Mouse (Mus musculus) brain, embryonic 14.5 days (tissue): ENCODE results near the gene Ptpn14.

Experiments
- CTCF ChIP-seq: fragments of 200-500 bp; IDR thresholded peaks from 2 replicates; pipeline ENCODE4 v1.5.1; 2012; ENCODE audit warnings: inconsistent platforms, mild to moderate bottlenecking, moderate library complexity, borderline replicate concordance; ENCODE audit not compliant: insufficient read depth, insufficient read length; ENCODE audit errors: extremely low read depth
- POLR2A ChIP-seq: fragments of 200-500 bp; IDR thresholded peaks from 2 replicates; pipeline ENCODE4 v1.6.1; 2012; ENCODE audit warnings: mild to moderate bottlenecking, inconsistent platforms, borderline replicate concordance; ENCODE audit not compliant: poor library complexity, insufficient read depth, insufficient read length, severe bottlenecking; ENCODE audit errors: extremely low read depth

- TF ChIP-seq CTCF (no peak), POLR2A (no peak)
These were observed 140.0 kb downstream of the Ptpn14 start for GRCm38 (mm10) chr1:189868036-189868435.
